Mouse (Mus musculus): ENCODE measurements around the gene Btrc.
"Not testable (repeated sequence)": the region's sequence is repeated elsewhere in the genome, so short reads cannot be mapped to it uniquely, and the experiment has no call there.

The Btrc gene

GRCm38 (mm10) chr19:45428146-45428545 is 64.6 kb downstream of the Btrc start:
- no peak for DNase-seq (ENCODE audit: low spot score in 2 of 2)

- no peak for DNase-seq (ENCODE audit: low spot score in 2 of 2)
Observed at GRCm38 (mm10) chr19:45430971-45431633, 67.6 kb downstream of the Btrc start.

GRCm38 (mm10) chr19:45432351-45432750 is 68.8 kb downstream of the Btrc start:
- DNase-seq (ENCODE audit: low spot score in 2 of 2) = no peak

- not testable (repeated sequence) for DNase-seq (ENCODE audit: low spot score in 2 of 2)
Observed at GRCm38 (mm10) chr19:45436019-45436418, 72.5 kb downstream of the Btrc start.

- DNase-seq (ENCODE audit: low spot score in 2 of 2) = no peak
Observed at GRCm38 (mm10) chr19:45437175-45437574, 73.6 kb downstream of the Btrc start.

- DNase-seq (ENCODE audit: low spot score in 2 of 2) = no peak
Observed at GRCm38 (mm10) chr19:45438191-45438590, 74.7 kb downstream of the Btrc start.

GRCm38 (mm10) chr19:45438928-45439846 is 75.7 kb downstream of the Btrc start:
- DNase-seq (ENCODE audit: low spot score in 2 of 2) = no peak

GRCm38 (mm10) chr19:45440554-45441175 is 77.1 kb downstream of the Btrc start:
- DNase-seq (ENCODE audit: low spot score in 2 of 2) = no peak

GRCm38 (mm10) chr19:45441717-45442116 is 78.2 kb downstream of the Btrc start:
- DNase-seq (ENCODE audit: low spot score in 2 of 2) = no peak

GRCm38 (mm10) chr19:45445253-45445933 is 81.9 kb downstream of the Btrc start:
- DNase-seq (ENCODE audit: low spot score in 2 of 2) = no peak

GRCm38 (mm10) chr19:45446631-45447030 is 83.1 kb downstream of the Btrc start:
- DNase-seq (ENCODE audit: low spot score in 2 of 2) = no peak

GRCm38 (mm10) chr19:45447222-45447621 is 83.7 kb downstream of the Btrc start:
- DNase-seq (ENCODE audit: low spot score in 2 of 2) = no peak

GRCm38 (mm10) chr19:45447886-45448285 is 84.4 kb downstream of the Btrc start:
- no peak for DNase-seq (ENCODE audit: low spot score in 2 of 2)

GRCm38 (mm10) chr19:45454391-45454790 is 90.9 kb downstream of the Btrc start:
- DNase-seq (ENCODE audit: low spot score in 2 of 2) = no peak

GRCm38 (mm10) chr19:45456896-45457295 is 93.4 kb downstream of the Btrc start:
- no peak for DNase-seq (ENCODE audit: low spot score in 2 of 2)

GRCm38 (mm10) chr19:45458702-45459101 is 95.2 kb downstream of the Btrc start:
- DNase-seq (ENCODE audit: low spot score in 2 of 2) = no peak

GRCm38 (mm10) chr19:45459931-45460665 is 96.6 kb downstream of the Btrc start:
- DNase-seq (ENCODE audit: low spot score in 2 of 2) = no peak

GRCm38 (mm10) chr19:45460749-45461736 is 97.5 kb downstream of the Btrc start:
- DNase-seq (ENCODE audit: low spot score in 2 of 2) = no peak

- no peak for DNase-seq (ENCODE audit: low spot score in 2 of 2)
Observed at GRCm38 (mm10) chr19:45469760-45470159, 106.2 kb downstream of the Btrc start.
